Mouse (Mus musculus): Measurements from ENCODE around the gene Kcnq1. TPM values are rescaled to one million over a fixed set of nuclear protein-coding genes. Genes with fewer than 3 reads are reported as not detected.

Kcnq1 gene
- total RNA-seq (2014; fragmentation: Nextera tagmentation) = 0.46 TPM in 1 of 2 replicates, not detected in the other
- not detected in 2 replicates for total RNA-seq (2017)

- no peak for ATAC-seq (replicated peaks; ENCODE audit: low FRiP score, low TSS enrichment, poor library complexity, severe bottlenecking)
These were observed at the start of gene Kcnq1 for GRCm38 (mm10) chr7:143106062-143106461. Kcnq1 (plus strand) TSS chr7:143106362.

GRCm38 (mm10) chr7:143057023-143057422 lies 49.1 kb upstream of the Kcnq1 start:
- ATAC-seq (replicated peaks; ENCODE audit: low FRiP score, low TSS enrichment, poor library complexity, severe bottlenecking) = no peak

- ATAC-seq (replicated peaks; ENCODE audit: low FRiP score, low TSS enrichment, poor library complexity, severe bottlenecking) = peak; percentile 67
These were observed 48.4 kb upstream of the Kcnq1 start for GRCm38 (mm10) chr7:143057667-143058220.

- ATAC-seq (replicated peaks; ENCODE audit: low FRiP score, low TSS enrichment, poor library complexity, severe bottlenecking) = no peak
These were observed 47.9 kb upstream of the Kcnq1 start for GRCm38 (mm10) chr7:143058221-143058697.

- ATAC-seq (replicated peaks; ENCODE audit: low FRiP score, low TSS enrichment, poor library complexity, severe bottlenecking) = no peak
These were observed 46.8 kb upstream of the Kcnq1 start for GRCm38 (mm10) chr7:143059202-143059870.

- ATAC-seq (replicated peaks; ENCODE audit: low FRiP score, low TSS enrichment, poor library complexity, severe bottlenecking) = no peak
These were observed 43.5 kb upstream of the Kcnq1 start for GRCm38 (mm10) chr7:143062704-143063103.

- no peak for ATAC-seq (replicated peaks; ENCODE audit: low FRiP score, low TSS enrichment, poor library complexity, severe bottlenecking)
These were observed 41.9 kb upstream of the Kcnq1 start for GRCm38 (mm10) chr7:143064226-143064625.

- ATAC-seq (replicated peaks; ENCODE audit: low FRiP score, low TSS enrichment, poor library complexity, severe bottlenecking) = no peak
These were observed 40.5 kb upstream of the Kcnq1 start for GRCm38 (mm10) chr7:143065692-143066091.

GRCm38 (mm10) chr7:143067469-143067868 lies 38.7 kb upstream of the Kcnq1 start:
- ATAC-seq (replicated peaks; ENCODE audit: low FRiP score, low TSS enrichment, poor library complexity, severe bottlenecking) = no peak

- no peak for ATAC-seq (replicated peaks; ENCODE audit: low FRiP score, low TSS enrichment, poor library complexity, severe bottlenecking)
These were observed 38.3 kb upstream of the Kcnq1 start for GRCm38 (mm10) chr7:143067897-143068296.

- ATAC-seq (replicated peaks; ENCODE audit: low FRiP score, low TSS enrichment, poor library complexity, severe bottlenecking) = no peak
These were observed 37.8 kb upstream of the Kcnq1 start for GRCm38 (mm10) chr7:143068316-143068881.

- ATAC-seq (replicated peaks; ENCODE audit: low FRiP score, low TSS enrichment, poor library complexity, severe bottlenecking) = peak; percentile 81
These were observed 37.1 kb upstream of the Kcnq1 start, which contains the start of gene Tssc4 for GRCm38 (mm10) chr7:143068882-143069591. Tssc4 (plus strand) TSS chr7:143069249.

- peak; percentile 28 for ATAC-seq (replicated peaks; ENCODE audit: low FRiP score, low TSS enrichment, poor library complexity, severe bottlenecking)
These were observed 36.3 kb upstream of the Kcnq1 start for GRCm38 (mm10) chr7:143069751-143070400.

- ATAC-seq (replicated peaks; ENCODE audit: low FRiP score, low TSS enrichment, poor library complexity, severe bottlenecking) = no peak
These were observed 35.6 kb upstream of the Kcnq1 start for GRCm38 (mm10) chr7:143070506-143071070.

- ATAC-seq (replicated peaks; ENCODE audit: low FRiP score, low TSS enrichment, poor library complexity, severe bottlenecking) = no peak
These were observed 33.6 kb upstream of the Kcnq1 start for GRCm38 (mm10) chr7:143072605-143073004.

GRCm38 (mm10) chr7:143073086-143073485 lies 33.1 kb upstream of the Kcnq1 start:
- no peak for ATAC-seq (replicated peaks; ENCODE audit: low FRiP score, low TSS enrichment, poor library complexity, severe bottlenecking)

- ATAC-seq (replicated peaks; ENCODE audit: low FRiP score, low TSS enrichment, poor library complexity, severe bottlenecking) = no peak
These were observed 30.8 kb upstream of the Kcnq1 start for GRCm38 (mm10) chr7:143075394-143075793.

- no peak for ATAC-seq (replicated peaks; ENCODE audit: low FRiP score, low TSS enrichment, poor library complexity, severe bottlenecking)
These were observed 28.8 kb upstream of the Kcnq1 start for GRCm38 (mm10) chr7:143077351-143077750.

GRCm38 (mm10) chr7:143082024-143082423 lies 24.1 kb upstream of the Kcnq1 start:
- ATAC-seq (replicated peaks; ENCODE audit: low FRiP score, low TSS enrichment, poor library complexity, severe bottlenecking) = 0 out of 2 replicates have a peak, but pooled peaks have one; percentile 27
